Mouse (Mus musculus): ENCODE data around the gene Tab2. TPM values are rescaled to one million over a fixed set of nuclear protein-coding genes. Genes with fewer than 3 reads are reported as not detected.
"Not testable (repeated sequence)": the region's sequence is repeated elsewhere in the genome, so short reads cannot be mapped to it uniquely, and the experiment has no call there.

The Tab2 gene
- polyA plus RNA-seq, 1 experiment from 2014 or later, result 20.2 TPM

DNA sequence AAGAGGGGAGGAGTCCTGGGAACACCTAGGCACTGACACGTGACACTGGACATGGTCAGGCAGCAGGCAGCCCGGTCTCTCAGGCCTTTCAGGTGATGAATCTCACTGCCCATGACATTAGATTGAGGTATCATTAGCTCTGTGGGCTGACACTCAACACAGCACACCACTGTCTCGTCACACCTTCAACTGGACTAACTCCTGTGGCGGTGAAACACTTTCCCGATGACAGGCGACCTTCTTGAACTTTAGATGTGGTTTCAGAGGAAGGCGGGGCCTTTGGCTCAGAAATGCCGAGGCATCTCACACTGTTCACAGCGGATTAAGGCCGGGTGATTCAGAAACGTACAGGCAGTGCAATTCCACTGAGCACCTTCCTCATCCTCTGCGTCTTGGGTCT is 48.9 kb downstream of the Tab2 start:
- Histone ChIP-seq H3K4me3 (replicated peaks; ENCODE audit: low read length) (no peak overlapping the region), H3K9ac (no peak overlapping the region), H3K27ac (no peak overlapping the region), H3K9me3 (ENCODE audit: control insufficient read depth, low read length) (no peaks in the 10 kb centered on the region), H3K36me3 (replicated peaks; ENCODE audit: control insufficient read depth, insufficient read depth) (peaks cover 71% of the 10 kb centered on the region), H3K4me2 (replicated peaks) (no peak overlapping the region), H3K27me3 (ENCODE audit: control insufficient read depth, insufficient read depth, low read length) (no peaks in the 10 kb centered on the region), H3K4me1 (replicated peaks; ENCODE audit: control insufficient read depth, insufficient read depth, low read length) (no peaks in the 10 kb centered on the region)
- no peak for ATAC-seq (ENCODE audit: low FRiP score)
- WGBS, result 89% methylated on average over 12 of the region's 12 CpGs
- DNase-seq (ENCODE audit: low spot score), result no peak

DNA sequence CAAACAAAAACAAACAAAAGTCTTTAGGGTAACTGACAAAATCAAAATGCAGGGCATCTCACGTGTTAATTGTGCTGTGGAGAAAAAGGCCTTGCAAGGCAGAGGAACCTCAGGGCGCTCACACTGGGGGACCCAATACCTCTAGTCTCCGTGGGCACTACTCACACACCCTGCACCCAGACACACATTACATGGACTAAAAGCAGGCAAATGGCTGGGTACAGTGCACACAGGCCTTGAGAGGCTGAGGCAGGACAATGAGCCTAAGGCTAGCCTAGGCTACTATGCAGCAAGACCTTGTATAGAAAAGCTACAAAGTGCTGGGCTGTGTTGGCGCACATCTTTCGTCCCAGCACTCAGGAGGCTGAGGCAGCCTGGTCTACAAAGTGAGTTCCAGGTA is 51.9 kb downstream of the Tab2 start:
- H3K9me3 ChIP-seq (ENCODE audit: control insufficient read depth, low read length), result no peaks in the 10 kb centered on the region
- WGBS, result 93% methylated on average over 5 of the region's 5 CpGs
- no peak overlapping the region for H3K27ac ChIP-seq
- no peaks in the 10 kb centered on the region for H3K27me3 ChIP-seq (ENCODE audit: control insufficient read depth, insufficient read depth, low read length)
- H3K36me3 ChIP-seq (replicated peaks; ENCODE audit: control insufficient read depth, insufficient read depth), result peaks cover 60% of the 10 kb centered on the region
- ATAC-seq (ENCODE audit: low FRiP score), result no peak
- no peak overlapping the region for H3K9ac ChIP-seq
- H3K4me1 ChIP-seq (replicated peaks; ENCODE audit: control insufficient read depth, insufficient read depth, low read length), result no peaks in the 10 kb centered on the region
- H3K4me3 ChIP-seq (replicated peaks; ENCODE audit: low read length), result no peak overlapping the region
- H3K4me2 ChIP-seq (replicated peaks), result no peak overlapping the region
- no peak for DNase-seq (ENCODE audit: low spot score)

- no peaks in the 10 kb centered on the region for H3K4me1 ChIP-seq (replicated peaks; ENCODE audit: control insufficient read depth, insufficient read depth, low read length)
- H3K27me3 ChIP-seq (ENCODE audit: control insufficient read depth, insufficient read depth, low read length), result no peaks in the 10 kb centered on the region
- DNase-seq (ENCODE audit: low spot score) (no peak), ATAC-seq (ENCODE audit: low FRiP score) (no peak)
- no peak overlapping the region for H3K4me3 ChIP-seq (replicated peaks; ENCODE audit: low read length)
- WGBS, result 93% methylated on average over 14 of the region's 14 CpGs
- no peak overlapping the region for H3K27ac ChIP-seq
- peaks cover 32% of the 10 kb centered on the region for H3K36me3 ChIP-seq (replicated peaks; ENCODE audit: control insufficient read depth, insufficient read depth)
- H3K4me2 ChIP-seq (replicated peaks), result no peak overlapping the region
- H3K9ac ChIP-seq, result no peak overlapping the region
- no peaks in the 10 kb centered on the region for H3K9me3 ChIP-seq (ENCODE audit: control insufficient read depth, low read length)
These were observed 55.1 kb downstream of the Tab2 start for GRCm38 (mm10) chr10:7900719-7901627.

- 93% methylated on average over 11 of the region's 11 CpGs for WGBS
- Histone ChIP-seq H3K4me3 (replicated peaks; ENCODE audit: low read length) (no peak overlapping the region), H3K27ac (no peak overlapping the region), H3K9ac (no peak overlapping the region), H3K27me3 (ENCODE audit: control insufficient read depth, insufficient read depth, low read length) (no peaks in the 10 kb centered on the region), H3K36me3 (replicated peaks; ENCODE audit: control insufficient read depth, insufficient read depth) (no peaks in the 10 kb centered on the region), H3K4me1 (replicated peaks; ENCODE audit: control insufficient read depth, insufficient read depth, low read length) (no peaks in the 10 kb centered on the region), H3K4me2 (replicated peaks) (no peak overlapping the region), H3K9me3 (ENCODE audit: control insufficient read depth, low read length) (no peaks in the 10 kb centered on the region)
- ATAC-seq (ENCODE audit: low FRiP score) (no peak), DNase-seq (ENCODE audit: low spot score) (no peak)
These were observed 67.7 kb downstream of the Tab2 start for GRCm38 (mm10) chr10:7888256-7888868.

DNA sequence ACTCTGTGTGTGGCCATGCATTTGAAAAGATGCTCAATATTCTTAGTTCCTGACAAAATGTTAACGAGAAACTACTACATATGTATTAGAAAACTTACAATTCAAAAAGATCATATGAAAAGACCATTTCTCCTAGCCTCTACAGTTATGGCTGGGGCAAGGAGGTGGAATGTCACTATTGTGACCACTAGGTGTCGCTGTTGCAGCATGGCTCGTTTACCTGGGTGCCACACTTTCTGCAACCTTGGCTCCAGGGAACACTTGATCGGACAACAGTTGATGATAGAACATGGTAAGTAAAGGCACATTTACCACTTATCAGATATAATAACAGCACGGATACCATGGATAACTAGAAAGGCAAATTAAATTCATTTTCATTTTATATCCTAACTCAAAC is 72.5 kb downstream of the Tab2 start:
- no peaks in the 10 kb centered on the region for H3K36me3 ChIP-seq (replicated peaks; ENCODE audit: control insufficient read depth, insufficient read depth)
- no peaks in the 10 kb centered on the region for H3K4me1 ChIP-seq (replicated peaks; ENCODE audit: control insufficient read depth, insufficient read depth, low read length)
- no peak overlapping the region for H3K27ac ChIP-seq
- H3K27me3 ChIP-seq (ENCODE audit: control insufficient read depth, insufficient read depth, low read length), result no peaks in the 10 kb centered on the region
- ATAC-seq (ENCODE audit: low FRiP score) (peak; percentile 86), DNase-seq (ENCODE audit: low spot score) (peak; percentile 92)
- H3K9ac ChIP-seq, result no peak overlapping the region
- H3K9me3 ChIP-seq (ENCODE audit: control insufficient read depth, low read length), result no peaks in the 10 kb centered on the region
- no peak overlapping the region for H3K4me2 ChIP-seq (replicated peaks)
- WGBS, result 5% methylated on average over 5 of the region's 5 CpGs
- no peak overlapping the region for H3K4me3 ChIP-seq (replicated peaks; ENCODE audit: low read length)

GRCm38 (mm10) chr10:7881971-7882370 is 74.1 kb downstream of the Tab2 start:
- no peaks in the 10 kb centered on the region for H3K9me3 ChIP-seq (ENCODE audit: control insufficient read depth, low read length)
- DNase-seq (ENCODE audit: low spot score), result no peak
- no peak overlapping the region for H3K4me2 ChIP-seq (replicated peaks)
- H3K9ac ChIP-seq, result no peak overlapping the region
- H3K36me3 ChIP-seq (replicated peaks; ENCODE audit: control insufficient read depth, insufficient read depth), result no peaks in the 10 kb centered on the region
- no peak for ATAC-seq (ENCODE audit: low FRiP score)
- no peaks in the 10 kb centered on the region for H3K27me3 ChIP-seq (ENCODE audit: control insufficient read depth, insufficient read depth, low read length)
- no peak overlapping the region for H3K27ac ChIP-seq
- H3K4me3 ChIP-seq (replicated peaks; ENCODE audit: low read length), result no peak overlapping the region
- H3K4me1 ChIP-seq (replicated peaks; ENCODE audit: control insufficient read depth, insufficient read depth, low read length), result no peaks in the 10 kb centered on the region
- 91% methylated on average over 3 of the region's 3 CpGs for WGBS

- DNase-seq (ENCODE audit: low spot score); H3K36me3 ChIP-seq (replicated peaks; ENCODE audit: control insufficient read depth, insufficient read depth); H3K4me1 ChIP-seq (replicated peaks; ENCODE audit: control insufficient read depth, insufficient read depth, low read length); H3K27me3 ChIP-seq (ENCODE audit: control insufficient read depth, insufficient read depth, low read length); H3K4me2 ChIP-seq (replicated peaks); H3K27ac ChIP-seq; H3K4me3 ChIP-seq (replicated peaks; ENCODE audit: low read length); H3K9me3 ChIP-seq (ENCODE audit: control insufficient read depth, low read length); ATAC-seq (ENCODE audit: low FRiP score); H3K9ac ChIP-seq: not testable (repeated sequence)
- WGBS, result 93% methylated on average over 3 of the region's 3 CpGs
These were observed 75.7 kb downstream of the Tab2 start for GRCm38 (mm10) chr10:7880283-7880682.

- Histone ChIP-seq H3K4me1 (replicated peaks; ENCODE audit: control insufficient read depth, insufficient read depth, low read length) (no peaks in the 10 kb centered on the region), H3K9ac (no peak overlapping the region), H3K9me3 (ENCODE audit: control insufficient read depth, low read length) (no peaks in the 10 kb centered on the region), H3K4me3 (replicated peaks; ENCODE audit: low read length) (no peak overlapping the region), H3K27me3 (ENCODE audit: control insufficient read depth, insufficient read depth, low read length) (no peaks in the 10 kb centered on the region), H3K36me3 (replicated peaks; ENCODE audit: control insufficient read depth, insufficient read depth) (no peaks in the 10 kb centered on the region), H3K27ac (no peak overlapping the region), H3K4me2 (replicated peaks) (no peak overlapping the region)
- no peak for ATAC-seq (ENCODE audit: low FRiP score)
- no peak for DNase-seq (ENCODE audit: low spot score)
- WGBS, result 80% methylated on average over 7 of the region's 7 CpGs
These were observed 81.8 kb downstream of the Tab2 start for GRCm38 (mm10) chr10:7874194-7874593.

- no peak for DNase-seq (ENCODE audit: low spot score)
- H3K9me3 ChIP-seq (ENCODE audit: control insufficient read depth, low read length), result no peaks in the 10 kb centered on the region
- H3K4me1 ChIP-seq (replicated peaks; ENCODE audit: control insufficient read depth, insufficient read depth, low read length), result peaks cover 4% of the 10 kb centered on the region; the same call in 1 of the 2 replicates
- WGBS, result 82% methylated on average over 5 of the region's 5 CpGs
- H3K4me3 ChIP-seq (replicated peaks; ENCODE audit: low read length), result no peak overlapping the region
- no peak overlapping the region for H3K27ac ChIP-seq
- no peak for ATAC-seq (ENCODE audit: low FRiP score)
- H3K9ac ChIP-seq, result no peak overlapping the region
- H3K27me3 ChIP-seq (ENCODE audit: control insufficient read depth, insufficient read depth, low read length), result peaks cover 19% of the 10 kb centered on the region
- H3K36me3 ChIP-seq (replicated peaks; ENCODE audit: control insufficient read depth, insufficient read depth), result no peaks in the 10 kb centered on the region
- no peak overlapping the region for H3K4me2 ChIP-seq (replicated peaks)
These were observed 84.5 kb downstream of the Tab2 start for GRCm38 (mm10) chr10:7871381-7872020.
